Mouse (Mus musculus): ENCODE results near the gene Gm20532.

GRCm38 (mm10) chr2:26591416-26591815 lies 5.0 kb downstream of the Gm20532 start:
- TF ChIP-seq CTCF (IDR thresholded peaks at IDR 0.05; ENCODE audit: control insufficient read depth, insufficient read depth, low read length) (no peak), POLR2A (IDR thresholded peaks at IDR 0.05; ENCODE audit: borderline replicate concordance, control insufficient read depth, low read depth, low read length) (no peak)
